Mouse (Mus musculus): ENCODE data around the gene Olr1.

DNA sequence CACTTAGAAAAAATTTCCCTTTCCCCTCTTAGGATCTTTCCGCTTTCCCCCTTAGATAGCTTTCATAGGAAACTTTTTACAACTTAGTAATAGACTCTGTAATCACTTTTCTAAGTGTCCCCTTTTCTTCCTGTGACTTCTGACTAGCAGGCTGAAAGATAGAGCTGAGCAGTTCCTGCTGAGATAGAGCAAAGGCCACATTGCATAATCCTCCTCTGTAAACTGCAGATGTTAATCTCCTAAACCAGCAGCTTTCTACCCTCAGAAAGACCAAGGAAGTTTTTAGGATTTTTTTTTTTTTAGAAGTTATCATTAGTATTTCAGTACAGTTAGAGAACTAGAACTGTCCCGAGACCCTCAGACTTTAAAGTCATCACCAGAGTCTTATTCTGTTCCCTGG is 3.5 kb downstream of the Olr1 start:
- TF ChIP-seq HCFC1 (IDR thresholded peaks at IDR 0.05; ENCODE audit: borderline replicate concordance, insufficient read depth, low read length), result no peak
- TF ChIP-seq CHD2 (IDR thresholded peaks at IDR 0.05; ENCODE audit: low read depth, low read length), result no peak

Data from ES-E14 (cell line).